Mouse (Mus musculus): ENCODE measurements around the gene Fam129a. TPM values are rescaled to one million over a fixed set of nuclear protein-coding genes. Genes with fewer than 3 reads are reported as not detected.
"Not testable (repeated sequence)": the region's sequence is repeated elsewhere in the genome, so short reads cannot be mapped to it uniquely, and the experiment has no call there.

Gene Fam129a
- polyA plus RNA-seq, 1 experiment from 2014 or later, result 7.2 TPM

DNA sequence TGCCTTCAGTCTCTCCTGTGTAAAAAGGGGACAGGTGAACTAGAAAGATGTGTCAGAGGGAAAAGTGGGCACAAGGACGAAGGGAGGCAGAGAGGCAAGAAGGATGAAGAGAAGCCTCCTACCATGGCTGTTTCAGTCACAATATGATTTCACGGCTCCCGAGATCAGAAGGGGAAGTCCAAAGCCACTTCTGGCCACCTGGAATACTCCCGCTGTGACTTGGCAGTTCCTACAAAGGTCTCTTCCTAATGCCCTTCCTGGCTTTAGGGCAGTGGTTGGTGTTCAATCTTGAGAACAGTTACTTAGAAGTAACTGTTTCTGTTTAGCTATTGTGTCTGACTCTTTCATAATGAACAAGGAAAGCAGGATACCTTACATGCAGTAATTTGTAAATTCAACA, 14.7 kb downstream of the Fam129a start:
- 72% methylated on average over 4 of the region's 4 CpGs for WGBS

GRCm38 (mm10) chr1:151592085-151593017, 21.4 kb downstream of the Fam129a start:
- ATAC-seq (ENCODE audit: insufficient number of reproducible peaks, insufficient read depth, low FRiP score, low TSS enrichment, low read depth), result no peak
- Histone ChIP-seq H3K9me3 (no peaks in the 10 kb centered on the region), H3K4me2 (no peak overlapping the region), H3K9ac (no peak overlapping the region), H3K27ac (no peak overlapping the region), H3K27me3 (no peaks in the 10 kb centered on the region), H3K4me1 (0 out of 2 replicates have a peak, but pooled peaks cover 6% of the 10 kb centered on the region), H3K4me3 (no peak overlapping the region), H3K36me3 (no peaks in the 10 kb centered on the region)
- WGBS, result 70% methylated on average over 13 of the region's 13 CpGs

More for the DNA sequence above, 14.7 kb downstream of the Fam129a start:
- Histone ChIP-seq H3K9ac (no peak overlapping the region), H3K27ac (no peak overlapping the region), H3K4me3 (no peak overlapping the region), H3K4me1 (peaks cover 9% of the 10 kb centered on the region), H3K27me3 (no peaks in the 10 kb centered on the region), H3K36me3 (no peaks in the 10 kb centered on the region), H3K9me3 (no peaks in the 10 kb centered on the region), H3K4me2 (no peak overlapping the region)
- no peak for ATAC-seq (ENCODE audit: insufficient number of reproducible peaks, insufficient read depth, low FRiP score, low TSS enrichment, low read depth)

- H3K4me3 ChIP-seq, result no peak overlapping the region
- ATAC-seq (ENCODE audit: insufficient number of reproducible peaks, insufficient read depth, low FRiP score, low TSS enrichment, low read depth), result no peak
- no peaks in the 10 kb centered on the region for H3K9me3 ChIP-seq
- 83% methylated on average over 4 of the region's 4 CpGs for WGBS
- no peak overlapping the region for H3K27ac ChIP-seq
- H3K27me3 ChIP-seq, result no peaks in the 10 kb centered on the region
- 0 out of 2 replicates have a peak, but pooled peaks cover 6% of the 10 kb centered on the region for H3K4me1 ChIP-seq
- no peaks in the 10 kb centered on the region for H3K36me3 ChIP-seq
- H3K9ac ChIP-seq, result no peak overlapping the region
- no peak overlapping the region for H3K4me2 ChIP-seq
Observed at GRCm38 (mm10) chr1:151594906-151595305, 23.9 kb downstream of the Fam129a start.

DNA sequence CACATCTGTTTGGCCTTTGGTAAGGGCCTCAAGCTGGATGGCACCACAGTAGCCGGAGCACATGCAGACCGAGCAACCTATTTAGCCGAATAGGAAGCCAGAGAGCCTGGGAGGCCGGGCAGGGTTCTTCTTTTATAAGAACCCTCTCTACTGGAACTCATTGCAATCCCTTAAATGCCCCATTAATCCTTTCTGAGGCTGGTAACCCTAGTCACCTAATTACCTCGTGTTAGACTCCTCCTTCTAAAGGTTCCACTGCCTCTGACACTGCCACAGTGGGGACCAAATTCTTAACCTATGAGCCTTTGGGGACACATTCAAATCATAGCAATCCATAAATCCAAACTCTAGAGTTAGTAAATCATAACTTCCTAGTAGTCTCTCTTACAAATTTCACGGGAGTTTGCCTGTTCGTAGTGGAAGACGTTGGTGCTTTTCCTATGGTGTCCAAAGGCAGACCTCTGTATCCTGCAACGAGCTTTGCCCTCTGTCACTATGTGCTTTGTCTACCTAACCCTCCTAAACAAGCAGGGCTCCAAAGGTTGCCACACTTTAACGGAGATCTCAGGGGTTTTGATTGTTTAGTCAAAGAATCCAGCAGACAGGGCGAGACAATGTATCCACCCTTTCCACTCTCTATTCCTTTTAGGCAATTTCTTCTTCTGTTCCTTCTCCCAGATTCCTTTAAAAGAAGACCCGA, 24.8 kb downstream of the Fam129a start:
- H3K4me2 ChIP-seq, result no peak overlapping the region
- no peaks in the 10 kb centered on the region for H3K36me3 ChIP-seq
- H3K27me3 ChIP-seq, result no peaks in the 10 kb centered on the region
- no peak overlapping the region for H3K4me3 ChIP-seq
- no peaks in the 10 kb centered on the region for H3K9me3 ChIP-seq
- H3K4me1 ChIP-seq, result 0 out of 2 replicates have a peak, but pooled peaks cover 6% of the 10 kb centered on the region
- no peak overlapping the region for H3K9ac ChIP-seq
- 64% methylated on average over 12 of the region's 12 CpGs for WGBS
- no peak overlapping the region for H3K27ac ChIP-seq
- ATAC-seq (ENCODE audit: insufficient number of reproducible peaks, insufficient read depth, low FRiP score, low TSS enrichment, low read depth), result no peak

GRCm38 (mm10) chr1:151596562-151596961, 25.6 kb downstream of the Fam129a start:
- H3K27ac ChIP-seq, result no peak overlapping the region
- H3K4me1 ChIP-seq, result 0 out of 2 replicates have a peak, but pooled peaks cover 6% of the 10 kb centered on the region
- H3K36me3 ChIP-seq, result no peaks in the 10 kb centered on the region
- no peak for ATAC-seq (ENCODE audit: insufficient number of reproducible peaks, insufficient read depth, low FRiP score, low TSS enrichment, low read depth)
- WGBS, result 63% methylated on average over 8 of the region's 8 CpGs
- no peaks in the 10 kb centered on the region for H3K27me3 ChIP-seq
- no peaks in the 10 kb centered on the region for H3K9me3 ChIP-seq
- no peak overlapping the region for H3K9ac ChIP-seq
- no peak overlapping the region for H3K4me2 ChIP-seq
- H3K4me3 ChIP-seq, result no peak overlapping the region

DNA sequence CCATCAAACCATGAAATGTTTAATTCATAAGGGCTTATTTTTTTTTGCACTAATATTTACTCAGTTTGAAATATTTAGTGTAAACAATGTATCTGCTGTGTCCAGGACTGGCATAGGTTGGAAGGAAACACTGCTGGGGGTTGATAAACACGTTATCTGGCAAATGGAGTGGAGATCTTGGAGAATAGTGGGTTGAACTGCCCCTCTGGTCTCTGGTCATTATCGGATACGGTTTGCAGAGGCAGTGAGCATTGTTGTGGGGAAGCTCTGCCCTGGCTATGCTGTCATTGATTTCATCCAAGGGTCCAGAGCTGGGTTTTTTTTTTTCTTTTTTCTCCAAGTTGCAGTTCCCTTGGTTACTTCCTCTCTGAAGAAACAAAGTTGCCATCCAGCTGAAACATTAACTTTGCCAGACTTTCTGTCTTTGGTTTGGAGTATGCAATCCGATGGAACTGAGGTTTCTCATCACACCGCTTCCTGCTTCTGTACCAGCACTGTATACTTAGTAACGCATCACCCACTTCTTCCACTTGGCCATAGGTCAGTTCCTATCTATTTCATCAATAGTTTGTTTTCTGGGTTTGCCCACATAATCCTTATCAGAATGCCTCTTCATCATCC, 26.8 kb downstream of the Fam129a start:
- Histone ChIP-seq H3K4me1 (0 out of 2 replicates have a peak, but pooled peaks cover 6% of the 10 kb centered on the region), H3K27me3 (no peaks in the 10 kb centered on the region), H3K27ac (no peak overlapping the region), H3K9me3 (no peaks in the 10 kb centered on the region), H3K4me2 (no peak overlapping the region), H3K36me3 (no peaks in the 10 kb centered on the region), H3K9ac (no peak overlapping the region), H3K4me3 (no peak overlapping the region)
- ATAC-seq (ENCODE audit: insufficient number of reproducible peaks, insufficient read depth, low FRiP score, low TSS enrichment, low read depth), result no peak
- 82% methylated on average over 6 of the region's 6 CpGs for WGBS

DNA sequence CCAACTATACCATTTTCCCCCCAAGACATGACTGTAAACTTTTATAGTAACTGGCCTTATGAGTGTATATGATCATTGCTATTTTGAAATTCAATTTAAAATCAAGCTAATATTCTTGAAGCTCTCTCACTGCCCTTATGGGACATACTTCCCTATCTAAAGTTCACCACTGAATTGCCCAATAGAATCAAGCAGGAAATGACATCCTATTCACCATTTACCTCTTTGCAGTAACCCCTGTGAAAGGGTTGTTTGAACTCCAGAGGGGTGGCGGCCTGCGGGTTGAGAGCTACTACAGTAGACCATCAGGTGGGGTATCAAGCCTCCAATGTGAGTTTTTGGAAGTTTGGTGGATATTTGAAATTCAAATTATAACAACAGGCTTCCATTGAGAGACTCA, 27.9 kb downstream of the Fam129a start:
- H3K27ac ChIP-seq, result no peak overlapping the region
- no peaks in the 10 kb centered on the region for H3K27me3 ChIP-seq
- ATAC-seq (ENCODE audit: insufficient number of reproducible peaks, insufficient read depth, low FRiP score, low TSS enrichment, low read depth), result no peak
- H3K4me1 ChIP-seq, result 0 out of 2 replicates have a peak, but pooled peaks cover 6% of the 10 kb centered on the region
- no peak overlapping the region for H3K4me3 ChIP-seq
- 93% methylated on average over 2 of the region's 2 CpGs for WGBS
- no peaks in the 10 kb centered on the region for H3K36me3 ChIP-seq
- H3K9me3 ChIP-seq, result no peaks in the 10 kb centered on the region
- H3K4me2 ChIP-seq, result no peak overlapping the region
- H3K9ac ChIP-seq, result no peak overlapping the region

GRCm38 (mm10) chr1:151604328-151604727, 33.3 kb downstream of the Fam129a start:
- Histone ChIP-seq H3K4me2 (no peak overlapping the region), H3K9ac (no peak overlapping the region), H3K36me3 (no peaks in the 10 kb centered on the region), H3K27ac (no peak overlapping the region), H3K4me1 (no peaks in the 10 kb centered on the region), H3K9me3 (no peaks in the 10 kb centered on the region), H3K27me3 (no peaks in the 10 kb centered on the region), H3K4me3 (no peak overlapping the region)
- no peak for ATAC-seq (ENCODE audit: insufficient number of reproducible peaks, insufficient read depth, low FRiP score, low TSS enrichment, low read depth)
- WGBS, result 71% methylated on average over 2 of the region's 2 CpGs

- not testable (repeated sequence) for H3K9me3 ChIP-seq; H3K27me3 ChIP-seq; H3K4me1 ChIP-seq; H3K27ac ChIP-seq; H3K4me2 ChIP-seq; H3K36me3 ChIP-seq; ATAC-seq (ENCODE audit: insufficient number of reproducible peaks, insufficient read depth, low FRiP score, low TSS enrichment, low read depth); H3K4me3 ChIP-seq; H3K9ac ChIP-seq
- 81% methylated on average over 3 of the region's 3 CpGs for WGBS
Observed at GRCm38 (mm10) chr1:151607957-151608356, 37.0 kb downstream of the Fam129a start.

GRCm38 (mm10) chr1:151610621-151611020, 39.6 kb downstream of the Fam129a start:
- H3K9ac ChIP-seq, result no peak overlapping the region
- H3K36me3 ChIP-seq, result no peaks in the 10 kb centered on the region
- ATAC-seq (ENCODE audit: insufficient number of reproducible peaks, insufficient read depth, low FRiP score, low TSS enrichment, low read depth), result no peak
- H3K4me1 ChIP-seq, result no peaks in the 10 kb centered on the region
- no peak overlapping the region for H3K4me2 ChIP-seq
- H3K4me3 ChIP-seq, result no peak overlapping the region
- H3K27me3 ChIP-seq, result no peaks in the 10 kb centered on the region
- H3K27ac ChIP-seq, result no peak overlapping the region
- H3K9me3 ChIP-seq, result no peaks in the 10 kb centered on the region

GRCm38 (mm10) chr1:151614320-151614935, 43.4 kb downstream of the Fam129a start:
- no peak overlapping the region for H3K9ac ChIP-seq
- no peak overlapping the region for H3K4me3 ChIP-seq
- no peak overlapping the region for H3K4me2 ChIP-seq
- 80% methylated on average over 10 of the region's 10 CpGs for WGBS
- no peak overlapping the region for H3K27ac ChIP-seq
- H3K27me3 ChIP-seq, result no peaks in the 10 kb centered on the region
- no peaks in the 10 kb centered on the region for H3K4me1 ChIP-seq
- H3K9me3 ChIP-seq, result no peaks in the 10 kb centered on the region
- no peak for ATAC-seq (ENCODE audit: insufficient number of reproducible peaks, insufficient read depth, low FRiP score, low TSS enrichment, low read depth)
- H3K36me3 ChIP-seq, result no peaks in the 10 kb centered on the region
